Mouse (Mus musculus) liver, adult (tissue): Measurements from ENCODE around the gene Ppm1n.

Experiments used
- GATA4 ChIP-seq: IDR thresholded peaks from 2 replicates; pipeline ENCODE4 v1.6.1; 2014; ENCODE audit warnings: mild to moderate bottlenecking, low read length; ENCODE audit not compliant: insufficient replicate concordance

Ppm1n gene

DNA sequence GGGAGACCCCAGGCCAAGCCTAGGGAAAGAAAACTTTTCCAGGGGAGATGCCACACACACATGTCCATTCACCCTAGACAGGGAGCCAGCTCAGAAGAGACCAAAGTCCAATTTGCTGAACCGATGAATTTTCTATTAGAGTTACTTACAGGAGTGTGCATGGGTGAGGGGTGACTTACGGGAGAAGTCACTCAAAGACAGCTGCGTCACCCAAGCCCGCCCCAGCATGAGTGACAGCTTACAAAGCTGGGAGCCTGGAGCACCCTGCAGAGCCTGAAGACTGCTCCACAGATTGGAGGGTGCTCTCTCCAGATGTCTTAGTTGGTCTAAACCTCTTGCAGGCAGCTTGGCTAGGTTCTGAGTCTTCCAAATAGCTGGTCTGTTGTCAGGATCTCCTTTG lies 32.1 kb upstream of the Ppm1n start:
- TF ChIP-seq GATA4, result no peak

DNA sequence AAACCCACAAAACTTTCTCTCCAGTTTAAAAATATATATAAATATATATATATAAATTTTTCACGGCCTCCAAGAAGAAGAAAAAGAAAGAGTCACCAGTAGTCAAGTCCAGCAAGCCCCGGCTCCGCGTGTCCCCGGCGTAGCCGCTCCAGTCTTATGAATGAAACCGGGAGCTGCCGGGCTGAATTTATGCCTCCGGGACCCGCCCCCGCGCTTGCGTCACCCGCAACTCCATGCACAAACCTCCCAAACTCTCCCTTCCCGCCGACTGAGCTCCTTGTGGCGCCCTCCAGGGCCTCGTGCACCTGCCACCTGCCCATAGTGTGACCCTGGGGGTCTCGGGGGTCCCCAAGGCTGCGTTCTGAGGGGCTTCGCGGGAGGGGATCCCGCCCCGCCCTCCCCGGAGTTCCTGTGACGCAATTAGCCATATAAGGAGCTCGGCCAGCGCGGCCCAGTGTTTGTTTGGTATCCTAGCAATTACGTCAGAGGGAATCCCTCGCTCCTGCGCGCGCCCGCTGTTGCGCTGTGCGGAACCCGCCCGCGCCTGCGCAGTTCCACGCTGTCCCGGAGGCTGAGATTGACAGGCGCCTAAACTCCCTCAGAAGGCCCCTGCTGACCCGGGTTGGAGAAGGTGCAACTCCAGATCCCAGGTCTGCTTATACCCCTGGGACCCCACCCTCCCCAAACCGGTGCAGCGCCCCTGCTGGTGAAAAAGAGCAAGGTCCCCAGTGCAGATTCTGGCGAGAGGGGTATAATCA lies 30.2 kb upstream of the Ppm1n start, which contains the start of gene Fosb:
Gene Fosb, minus strand, starts transcription at position 168 of the 758 bp plus-strand sequence.
- no peak for TF ChIP-seq GATA4

DNA sequence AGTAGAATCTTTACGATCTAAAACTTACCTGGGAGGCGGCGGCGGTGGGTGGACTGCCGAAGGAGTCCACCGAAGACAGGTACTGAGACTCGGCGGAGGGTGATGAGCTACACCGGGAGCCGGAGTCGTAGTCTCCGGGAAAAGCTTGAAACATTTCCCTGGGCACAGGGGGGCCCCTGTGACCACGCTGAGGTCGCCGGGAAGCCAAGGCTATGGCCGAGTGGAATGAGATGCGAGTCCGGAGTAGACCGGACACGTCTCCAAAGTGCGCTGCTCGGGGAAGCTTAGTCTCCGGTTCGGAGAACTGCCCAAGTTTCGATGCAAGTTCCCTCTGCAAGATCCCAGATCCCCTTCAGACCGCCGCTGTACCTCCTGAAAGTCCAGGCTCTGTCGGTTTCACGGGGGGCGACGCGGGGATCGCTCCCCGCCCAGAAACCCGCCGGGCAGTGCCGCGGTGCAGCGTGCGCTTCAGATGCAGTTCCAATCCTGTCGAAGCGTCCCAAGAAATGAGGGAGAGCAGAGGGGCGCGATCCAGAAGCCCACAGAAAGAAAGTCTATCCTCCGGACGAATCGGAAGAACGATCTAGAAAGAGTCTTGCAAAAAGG lies 29.5 kb upstream of the Ppm1n start:
- no peak for TF ChIP-seq GATA4

DNA sequence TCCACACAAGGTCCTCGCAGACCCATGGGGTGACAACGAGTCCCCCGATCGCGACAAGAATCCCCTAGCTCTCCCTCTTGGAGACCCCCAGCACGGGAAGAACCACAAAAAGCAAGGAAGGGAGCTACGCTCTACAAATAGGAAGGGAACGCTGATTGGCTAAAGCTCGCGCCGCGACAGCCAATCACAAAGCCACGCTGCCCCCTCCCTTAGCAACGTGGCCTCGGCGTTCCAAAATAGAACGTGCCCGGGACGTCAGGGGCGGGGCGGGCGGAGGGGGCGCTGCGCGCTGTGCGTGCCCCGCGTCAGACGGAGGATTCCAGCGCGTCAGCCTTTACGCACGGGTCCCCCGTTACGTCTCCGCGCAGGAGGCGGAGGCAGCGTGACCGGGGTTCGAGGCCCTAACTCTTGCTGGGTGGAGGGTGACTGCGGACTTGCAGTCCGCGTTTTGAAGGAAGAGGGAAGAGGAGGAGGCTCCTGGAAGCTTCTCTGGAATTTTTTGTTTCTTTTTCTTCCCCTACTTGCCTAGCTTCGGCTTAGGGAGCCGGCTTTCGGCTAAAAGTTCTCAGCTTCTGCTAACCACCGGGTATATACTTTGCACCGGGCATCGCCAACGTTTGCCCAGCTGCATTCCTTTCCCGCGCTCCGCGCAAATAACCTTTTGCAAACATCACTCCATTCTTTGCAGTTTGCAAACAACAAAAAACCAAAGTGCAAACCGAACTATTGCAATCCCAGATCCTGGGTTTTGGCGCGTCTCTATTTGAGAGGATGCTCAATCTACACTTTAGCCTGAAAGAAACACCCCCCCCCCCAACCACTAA lies 28.8 kb upstream of the Ppm1n start:
- TF ChIP-seq GATA4, result no peak; the same call in 1 of the 2 replicates

DNA sequence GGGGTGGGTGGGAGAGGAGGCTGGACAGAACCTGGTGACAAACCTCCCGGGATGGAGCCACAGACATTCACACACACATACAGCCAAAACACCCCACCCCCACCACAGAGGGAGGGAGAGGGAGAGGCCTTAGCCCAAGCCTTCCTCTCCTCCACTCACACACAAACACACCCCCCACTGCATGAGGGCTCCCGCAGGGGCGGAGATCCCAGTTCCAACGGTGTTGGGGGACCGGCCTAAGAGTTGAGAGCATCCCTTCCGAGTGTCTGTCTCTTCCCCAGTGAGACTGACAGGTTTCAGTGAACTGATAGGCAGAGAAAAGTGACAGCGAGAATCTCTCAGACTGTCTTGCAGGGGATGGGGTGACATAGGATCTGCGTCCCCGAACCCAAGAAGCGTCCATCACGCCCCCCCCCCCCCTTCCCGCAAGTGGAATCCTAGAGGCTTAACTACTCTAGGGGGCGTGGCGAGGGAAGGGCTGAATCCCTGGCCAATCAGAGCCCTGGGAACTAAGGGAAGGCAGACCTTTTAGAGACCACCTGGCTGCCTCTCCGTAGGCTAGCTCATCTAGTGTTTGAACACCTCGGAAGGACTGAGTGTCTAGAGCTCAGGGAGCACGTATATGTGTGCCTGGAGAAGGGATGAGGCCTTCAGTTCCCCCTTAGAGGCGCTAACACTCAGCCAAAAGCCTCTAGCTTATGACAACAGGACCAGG lies 28.0 kb upstream of the Ppm1n start:
- no peak for TF ChIP-seq GATA4

DNA sequence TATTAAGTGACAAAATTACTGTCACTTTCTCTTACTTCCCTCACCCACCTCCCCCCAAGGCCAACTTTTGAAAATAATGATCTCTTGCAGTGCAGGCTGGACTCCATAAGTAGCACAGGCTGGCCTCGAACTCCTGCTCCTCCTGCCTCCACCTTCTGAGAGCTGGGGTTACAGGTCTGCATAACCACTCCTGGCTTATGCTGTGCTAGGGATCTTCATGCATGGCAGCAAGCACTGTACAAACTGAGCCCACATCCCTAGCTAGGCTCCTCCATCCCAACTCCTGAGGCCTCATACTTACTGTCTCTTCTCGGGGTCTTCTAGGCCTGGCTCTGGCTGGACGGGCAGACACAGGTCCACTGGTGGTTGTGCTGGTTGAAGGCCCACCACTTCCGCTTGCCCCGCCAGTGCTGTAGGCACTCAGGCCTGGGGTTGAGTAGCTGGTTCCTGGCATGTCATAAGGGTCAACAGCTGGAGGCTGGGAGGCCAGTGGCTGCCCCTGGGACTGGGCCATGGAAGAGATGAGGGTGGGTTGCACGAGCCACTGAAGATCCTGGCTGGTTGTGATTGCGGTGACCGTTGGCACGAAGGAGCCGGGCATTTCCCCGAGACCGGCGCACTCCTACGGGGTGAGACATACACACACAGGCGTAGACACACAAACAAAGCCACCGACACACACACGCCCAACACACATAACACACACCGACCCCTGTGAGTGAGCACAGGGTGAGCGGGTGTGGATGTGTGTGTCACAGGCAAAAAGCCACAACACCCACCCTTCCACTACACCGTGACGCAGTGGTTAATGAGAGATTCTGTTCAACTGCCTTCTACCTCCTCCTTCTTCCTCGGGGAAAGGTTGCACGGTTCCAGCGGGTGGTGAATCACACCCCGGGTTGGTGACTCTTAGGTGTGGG lies 27.2 kb upstream of the Ppm1n start:
- TF ChIP-seq GATA4, result no peak

DNA sequence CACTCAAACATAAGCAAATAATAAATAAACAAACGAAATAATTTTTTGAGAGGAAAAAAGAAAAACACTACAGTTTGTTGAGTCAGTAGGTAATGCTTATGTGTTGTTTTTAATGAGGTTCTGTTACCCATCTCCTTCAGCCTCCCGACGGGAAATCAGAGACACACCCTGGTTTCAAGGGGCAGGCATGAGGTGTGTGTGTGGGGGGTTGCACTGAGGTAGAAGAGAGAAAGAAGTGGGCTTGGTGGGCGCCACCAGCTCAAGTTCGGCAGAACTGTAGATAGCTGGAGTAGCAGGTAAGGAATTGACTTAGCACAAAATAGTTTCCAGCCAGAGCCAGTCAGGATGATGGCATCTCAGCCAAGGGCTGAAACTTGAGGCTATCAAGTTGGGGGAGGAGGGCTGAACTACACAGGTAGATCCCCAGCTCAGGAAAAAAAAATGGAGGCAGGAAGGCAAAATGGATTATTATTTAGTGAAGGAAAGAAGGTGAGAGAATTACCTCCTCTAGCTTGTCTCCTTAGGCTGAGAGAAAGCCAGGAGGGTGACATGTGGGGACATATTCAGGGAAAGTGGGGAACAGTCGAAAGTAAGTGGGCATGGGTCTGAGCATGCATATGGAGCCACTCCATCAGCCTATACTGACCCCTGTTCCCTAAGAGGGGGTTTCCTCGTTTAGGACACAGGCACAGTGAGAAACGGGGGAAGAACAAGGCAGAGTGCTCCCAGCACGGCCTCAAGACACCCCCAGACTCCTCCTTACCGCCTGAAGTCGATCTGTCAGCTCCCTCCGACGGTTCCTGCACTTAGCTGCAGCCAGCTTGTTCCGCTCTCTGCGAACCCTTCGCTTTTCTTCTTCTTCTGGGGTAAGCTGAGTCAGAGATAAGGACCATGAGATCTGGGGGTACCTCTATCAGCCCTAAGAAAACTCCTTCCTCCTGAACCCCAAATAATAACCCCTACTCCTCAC lies 26.2 kb upstream of the Ppm1n start:
- TF ChIP-seq GATA4, result no peak

DNA sequence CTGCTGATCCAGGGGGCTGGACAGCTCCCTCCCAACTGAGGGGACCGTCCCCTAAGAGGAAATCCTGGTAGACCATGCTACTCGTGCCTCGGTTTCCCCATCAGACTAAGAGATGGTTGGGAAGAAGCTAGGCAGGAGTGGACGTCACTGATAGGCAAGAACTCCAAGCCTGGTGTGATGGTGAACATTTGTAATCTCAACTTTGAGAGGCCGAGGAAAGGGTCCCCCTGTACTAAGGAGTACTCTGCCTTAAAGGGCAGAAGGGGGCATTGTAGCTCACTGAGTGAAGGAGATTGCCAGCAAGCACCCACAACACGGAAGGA lies 25.5 kb upstream of the Ppm1n start:
- no peak for TF ChIP-seq GATA4

DNA sequence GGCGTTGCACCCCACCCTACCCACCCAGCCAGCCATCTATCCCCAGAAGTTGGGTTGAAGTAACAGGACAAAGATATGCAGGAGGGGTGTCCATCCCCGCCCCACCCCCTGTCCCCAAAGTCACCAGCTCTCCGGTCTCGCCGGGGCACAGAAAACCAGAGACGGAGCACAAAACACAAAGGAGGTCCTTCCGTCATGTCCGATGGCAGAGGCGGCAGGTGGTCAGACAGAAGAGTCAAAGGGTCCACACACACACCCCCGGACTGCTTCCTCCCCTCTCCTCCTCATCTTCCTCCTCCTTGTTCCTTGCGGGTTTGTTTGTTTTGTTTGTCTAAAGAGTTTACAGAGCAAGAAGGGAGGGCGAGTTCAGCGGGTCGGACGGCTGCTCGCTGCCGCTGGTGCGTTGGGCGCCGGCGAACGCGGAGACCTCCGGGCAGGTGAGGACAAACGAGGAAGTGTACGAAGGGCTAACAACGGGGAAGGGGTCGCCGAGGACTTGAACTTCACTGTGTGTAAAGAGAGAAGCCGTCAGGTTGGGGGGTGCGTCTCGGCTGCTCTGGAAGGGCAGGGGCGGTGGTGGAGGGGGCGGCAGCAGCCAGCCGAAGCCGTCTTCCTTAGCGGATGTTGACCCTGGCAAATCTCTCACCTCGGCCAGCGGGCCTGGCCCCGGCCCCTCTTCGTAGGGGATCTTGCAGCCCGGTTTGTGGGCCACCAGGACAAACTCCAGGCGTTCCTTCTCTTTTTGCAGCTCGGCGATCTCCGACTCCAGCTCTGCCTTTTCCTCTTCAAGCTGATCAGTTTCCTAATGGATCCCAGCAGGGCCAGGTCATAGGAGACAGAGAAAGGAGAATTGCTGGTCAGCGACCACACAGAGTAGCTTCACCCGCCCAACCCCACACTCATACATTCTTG lies 24.9 kb upstream of the Ppm1n start:
- TF ChIP-seq GATA4, result no peak

DNA sequence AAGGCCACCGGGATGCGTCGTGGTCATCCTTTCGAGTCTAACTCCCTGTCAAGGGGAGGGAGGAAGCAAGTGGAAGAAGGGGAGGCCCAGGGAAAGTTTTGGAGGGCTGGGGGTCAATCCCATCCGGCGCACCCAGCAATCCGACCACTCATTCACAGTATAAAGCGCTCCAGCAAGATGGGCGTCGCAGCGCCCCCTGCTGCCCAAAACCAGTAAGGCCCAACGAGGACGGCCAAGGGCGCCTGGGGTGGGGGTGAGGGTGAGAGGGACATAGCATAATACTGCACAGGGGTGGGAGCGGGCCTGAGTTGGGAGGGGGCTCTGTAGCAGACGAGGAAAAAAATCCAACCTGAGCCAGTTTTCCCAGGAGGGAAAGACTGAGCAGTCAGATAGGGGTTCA lies 23.9 kb upstream of the Ppm1n start:
- no peak for TF ChIP-seq GATA4

DNA sequence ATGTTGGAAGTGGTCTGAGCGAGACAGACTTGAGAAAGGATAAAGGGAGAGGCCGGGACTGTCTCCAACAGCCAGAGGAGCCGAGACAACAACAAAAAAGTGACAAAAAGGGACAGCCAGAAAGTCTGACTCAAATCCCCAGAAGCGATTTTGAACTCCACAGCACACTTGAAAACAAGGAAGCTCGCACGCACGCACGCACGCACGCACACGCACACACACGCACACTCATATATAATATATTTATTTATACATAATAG lies 23.1 kb upstream of the Ppm1n start:
- TF ChIP-seq GATA4, result no peak

DNA sequence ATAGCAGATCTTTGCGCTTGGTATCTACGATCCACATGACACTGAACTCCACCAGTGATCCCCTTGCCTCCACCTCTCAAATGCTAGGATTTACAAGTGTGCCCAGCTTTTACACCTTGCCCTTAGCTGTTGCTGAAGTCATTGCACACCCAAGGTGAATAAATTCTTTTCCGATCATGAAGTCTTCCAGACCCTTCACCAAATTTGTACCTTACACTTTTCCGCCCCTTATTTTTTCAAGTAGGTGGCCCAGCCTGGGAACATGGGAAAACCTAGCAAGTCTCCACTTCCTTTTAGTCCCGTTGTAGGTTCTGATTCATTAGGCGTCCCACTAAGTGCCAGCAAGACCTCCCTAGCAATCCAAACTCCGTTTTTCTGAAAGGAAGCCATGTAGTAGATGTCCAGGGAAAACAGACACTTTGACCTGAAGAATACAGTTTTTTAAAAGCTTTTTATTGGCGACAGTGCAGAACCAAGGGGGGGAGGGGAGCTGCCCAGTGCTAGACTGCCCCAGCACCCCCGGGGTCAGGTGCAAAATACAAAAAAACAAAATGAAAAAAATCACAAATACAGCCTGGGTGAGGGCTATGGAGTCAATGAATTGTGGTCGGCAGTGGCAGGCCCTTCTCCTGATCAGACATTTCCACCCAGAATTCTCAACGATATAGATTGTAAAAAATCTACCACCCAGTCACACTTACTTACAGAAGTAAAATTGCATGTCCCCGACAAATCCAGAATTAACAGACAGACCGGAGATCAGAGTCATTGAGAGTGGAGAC lies 22.6 kb upstream of the Ppm1n start:
- TF ChIP-seq GATA4, result no peak
